Mouse (Mus musculus) ES-E14 (cell line): ENCODE data around the gene Zfp609.

Experiments used
- HCFC1 ChIP-seq: IDR thresholded peaks from 2 replicates; pipeline ENCODE4 v1.6.1; 2012; ENCODE audit warnings: low read length, inconsistent platforms, borderline replicate concordance; ENCODE audit not compliant: insufficient read depth
- MAFK ChIP-seq: IDR thresholded peaks from 2 replicates; pipeline ENCODE4 v1.6.1; 2014; ENCODE audit warnings: mild to moderate bottlenecking, low read depth, low read length, inconsistent platforms; ENCODE audit not compliant: insufficient read depth
- ZC3H11A ChIP-seq: IDR thresholded peaks from 2 replicates; pipeline ENCODE4 v1.6.1; 2012; ENCODE audit warnings: low read depth, mild to moderate bottlenecking, inconsistent platforms, low read length, borderline replicate concordance
- ZNF384 ChIP-seq: IDR thresholded peaks from 2 replicates; pipeline ENCODE4 v1.6.1; 2012; ENCODE audit warnings: low read depth, low read length, inconsistent platforms

GRCm38 (mm10) chr9:65667701-65668100 lies 159.7 kb downstream of the Zfp609 start, which contains the start of gene Oaz2:
- TF ChIP-seq ZNF384 (no peak), ZC3H11A (no peak), HCFC1 (no peak), MAFK (no peak)
